Mouse (Mus musculus) fibroblast of lung, adult 2 months (primary cell): ENCODE data around the gene Ddx17.

Source experiments
- DNase-seq: peaks from one replicate; pipeline ENCODE4 v3.0.0-alpha.2; 2011; ENCODE audit warnings: low read depth

The Ddx17 gene

DNA sequence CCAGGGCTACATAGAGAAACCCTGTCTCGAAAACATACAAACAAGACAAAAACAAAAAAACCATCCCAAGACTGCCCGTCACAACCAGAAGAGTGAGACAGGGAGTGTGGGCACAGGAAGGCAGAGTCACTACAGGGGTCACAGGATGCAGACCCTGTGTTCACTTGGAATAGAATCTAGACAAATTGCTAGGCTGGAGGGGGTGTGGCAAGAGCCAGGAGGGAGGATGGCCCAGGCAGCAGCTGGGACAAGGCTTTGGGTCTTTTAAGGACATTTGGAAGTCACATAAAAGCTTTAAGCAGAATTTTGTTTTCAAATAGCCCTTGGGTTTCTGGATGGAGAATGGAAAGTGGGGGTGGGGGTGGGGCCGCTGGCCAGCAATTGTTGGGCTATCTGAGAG is 28.0 kb downstream of the Ddx17 start:
- DNase-seq = no peak

DNA sequence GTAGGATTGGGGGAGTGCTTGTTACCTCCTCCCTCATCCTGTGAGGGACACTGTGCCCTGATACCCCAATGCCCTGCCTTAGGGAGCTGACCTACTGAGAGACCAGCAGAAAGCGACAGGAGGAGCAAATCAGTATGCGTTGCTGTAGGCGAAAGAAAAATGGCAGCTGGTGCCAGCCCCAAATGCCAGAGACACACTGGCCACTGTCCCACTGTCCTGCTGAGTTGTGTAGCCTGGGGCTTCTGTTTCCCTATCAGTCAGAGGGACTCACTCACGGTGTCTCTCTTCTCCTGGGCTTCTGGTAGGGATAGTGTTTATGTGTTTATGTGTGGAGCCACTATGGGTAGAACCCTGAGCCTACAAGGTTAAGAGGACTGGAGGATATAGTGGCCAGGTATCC is 28.8 kb downstream of the Ddx17 start:
- no peak for DNase-seq

DNA sequence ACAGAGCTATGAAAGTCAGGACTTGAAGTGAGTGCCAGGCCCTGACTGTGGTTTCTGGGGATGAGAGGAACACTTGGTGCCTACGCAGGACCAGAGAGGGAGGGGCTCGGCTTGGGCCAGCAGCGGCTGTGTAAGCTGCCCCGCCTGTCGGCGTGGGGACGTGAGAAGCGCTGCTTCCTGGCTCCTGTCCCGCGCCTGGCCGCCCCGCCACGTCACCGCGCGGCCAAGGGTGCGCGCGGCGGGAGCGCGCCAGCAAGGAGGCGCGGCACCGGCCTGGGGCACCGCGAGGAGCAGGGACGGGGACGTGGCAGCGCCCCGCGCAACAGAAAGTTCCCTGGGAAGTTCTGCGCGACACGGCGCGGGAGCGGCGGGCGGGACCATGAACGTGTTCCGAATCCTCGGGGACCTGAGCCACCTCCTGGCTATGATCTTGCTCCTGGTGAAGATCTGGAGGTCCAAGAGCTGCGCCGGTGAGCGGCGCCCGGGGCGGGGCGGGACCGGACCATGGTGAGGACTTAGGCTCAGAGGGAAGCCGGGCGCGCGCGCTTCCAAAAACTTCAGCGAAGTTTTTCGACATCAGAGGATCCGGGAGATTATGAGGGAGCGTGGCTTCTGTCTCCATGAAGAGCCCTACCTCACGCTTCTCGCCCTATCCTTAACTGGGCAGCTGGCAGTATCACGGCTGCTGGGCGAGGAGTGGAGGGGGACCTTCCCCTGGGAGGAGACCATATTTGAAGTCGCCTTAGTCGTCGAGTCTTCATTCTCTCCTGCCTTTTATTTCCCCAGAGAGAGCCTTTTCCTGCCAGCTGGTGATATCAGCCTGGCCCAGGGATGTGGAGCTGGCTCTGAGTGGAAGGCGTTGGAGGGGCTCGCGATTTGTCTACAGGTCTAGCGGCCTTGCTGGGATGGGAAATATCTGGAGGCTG is 30.1 kb downstream of the Ddx17 start, which contains the start of gene Kdelr3:
TSS of gene Kdelr3 (plus strand) at position 241 of the 926 bp plus-strand sequence.
- DNase-seq = peak; percentile 78

DNA sequence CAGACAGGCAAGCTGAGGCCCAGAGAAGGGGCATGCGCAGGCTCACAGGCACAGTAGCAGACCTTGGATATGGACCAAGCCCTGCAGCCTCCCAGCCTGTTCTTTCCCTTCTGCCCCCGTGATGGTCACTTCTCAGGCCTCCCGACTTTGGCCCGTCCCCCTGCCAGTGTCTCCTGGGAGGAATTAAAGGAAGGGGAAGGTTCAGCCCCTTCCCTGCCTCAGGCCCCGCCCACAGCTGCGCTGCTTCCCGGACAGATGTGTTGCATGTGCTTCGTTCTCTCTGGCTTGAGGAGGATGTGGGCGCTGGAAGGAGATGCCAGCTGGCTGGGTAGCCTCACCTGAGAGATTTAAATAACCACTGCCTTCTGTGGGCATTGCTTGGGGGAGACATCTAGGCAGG is 32.6 kb downstream of the Ddx17 start:
- DNase-seq = no peak

DNA sequence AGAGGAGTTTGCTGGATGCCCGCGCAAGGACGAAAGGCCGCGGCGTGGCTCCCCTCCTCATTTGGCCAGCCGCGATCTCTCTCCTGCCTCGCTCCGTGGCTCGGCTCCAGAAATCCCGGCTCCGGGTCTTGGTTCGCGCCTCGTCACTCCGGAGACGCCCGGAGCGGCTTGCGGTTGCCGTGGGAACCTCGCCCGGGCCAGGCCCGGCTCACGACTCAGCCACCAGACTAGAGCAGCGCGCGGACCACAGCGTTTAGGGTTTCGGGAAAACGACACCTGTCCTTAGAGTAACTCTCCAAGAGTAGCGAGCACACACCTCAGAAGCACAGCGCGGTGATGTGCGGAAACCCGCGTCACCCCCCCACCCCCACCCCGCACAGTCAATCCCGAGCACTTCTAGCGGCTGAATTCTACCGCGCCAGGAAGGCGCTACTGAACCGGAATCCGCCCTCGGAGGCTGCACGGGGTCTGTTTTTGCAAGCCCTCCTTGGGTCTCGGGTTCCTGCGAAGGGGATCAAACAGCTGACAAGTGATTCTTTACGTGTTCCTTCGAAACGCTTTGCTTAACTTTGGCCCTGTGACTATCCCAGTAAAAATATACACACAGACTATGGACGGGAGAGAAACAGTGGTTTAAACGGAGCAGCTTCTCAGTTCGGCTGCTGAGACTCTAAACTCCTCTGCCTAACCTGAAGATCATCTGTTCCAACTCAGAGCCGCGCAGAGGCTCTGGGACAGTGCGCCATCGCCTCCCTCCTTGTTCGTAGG is 34.8 kb downstream of the Ddx17 start:
- no peak for DNase-seq

DNA sequence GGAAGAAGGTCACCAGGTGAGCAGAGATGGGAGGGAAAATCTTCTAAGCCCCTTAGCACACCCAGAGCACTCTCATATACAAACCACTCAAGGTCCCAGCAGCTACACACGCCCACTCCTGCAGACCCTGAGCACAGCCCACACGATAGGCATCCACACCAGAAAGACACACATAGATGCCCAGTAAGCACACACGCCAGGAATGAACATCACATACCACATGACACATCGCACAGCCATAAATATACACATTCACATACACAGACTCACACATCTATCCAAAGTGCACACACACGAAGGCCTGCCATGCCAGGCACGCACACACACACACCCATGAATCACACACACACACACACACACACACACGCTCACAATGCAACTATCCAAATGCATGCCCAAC is 36.1 kb downstream of the Ddx17 start:
- no peak for DNase-seq

DNA sequence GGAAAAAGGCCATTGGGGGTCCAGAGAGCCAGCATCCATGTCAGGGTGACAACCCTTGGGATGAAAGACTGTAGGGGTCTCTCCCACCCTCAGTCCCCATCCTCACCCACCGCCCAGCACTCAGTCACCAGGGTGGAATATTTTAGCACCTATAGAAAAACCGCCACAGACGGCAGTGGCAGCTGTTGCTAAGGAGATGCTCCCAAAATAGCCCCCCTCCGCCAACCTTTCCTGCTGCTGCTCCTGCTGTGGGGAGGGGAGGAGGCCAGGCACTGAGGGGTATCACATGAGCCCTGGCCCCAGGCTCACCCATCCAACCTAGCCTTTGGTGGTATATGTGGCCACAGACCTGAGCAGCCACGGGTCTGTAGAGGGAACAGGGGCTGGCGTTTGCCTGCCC is 36.5 kb downstream of the Ddx17 start:
- DNase-seq = no peak

DNA sequence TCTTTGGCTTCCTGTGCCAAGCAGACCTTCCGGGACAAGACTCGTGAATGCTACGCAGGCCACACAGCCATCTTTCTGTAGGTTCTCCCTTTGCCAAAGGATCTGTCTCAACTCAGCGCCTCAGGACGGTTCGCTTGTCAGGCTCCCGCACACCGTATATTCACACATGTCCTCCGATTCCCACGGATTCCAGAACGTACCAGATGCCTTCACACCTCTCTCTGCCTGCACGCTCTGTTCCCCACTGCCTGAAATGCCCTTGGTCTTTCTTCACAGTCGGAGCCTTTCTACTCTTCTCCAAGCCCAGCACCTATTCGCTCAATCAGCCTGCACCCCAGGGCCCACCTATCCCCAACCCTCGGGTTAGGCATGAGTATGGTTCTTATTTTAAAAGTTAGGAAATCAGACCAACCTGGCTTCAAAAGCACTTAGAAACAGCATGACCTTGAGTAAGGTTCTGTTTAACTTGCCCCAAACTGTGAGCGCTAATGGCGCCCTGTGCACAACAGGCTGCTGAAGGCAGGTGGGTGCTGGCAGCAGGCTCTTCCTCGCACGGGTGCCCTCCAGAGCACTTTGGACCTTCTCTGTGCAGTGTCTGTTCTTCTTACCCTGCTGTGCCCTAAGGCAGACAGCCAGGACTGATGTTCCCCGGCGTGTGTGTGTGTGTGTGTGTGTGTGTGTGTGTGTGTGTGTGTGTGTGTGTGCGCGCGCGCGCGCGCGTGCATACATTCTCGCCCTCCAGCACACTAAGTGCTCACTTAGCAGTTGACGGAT is 39.3 kb downstream of the Ddx17 start:
- no peak for DNase-seq

DNA sequence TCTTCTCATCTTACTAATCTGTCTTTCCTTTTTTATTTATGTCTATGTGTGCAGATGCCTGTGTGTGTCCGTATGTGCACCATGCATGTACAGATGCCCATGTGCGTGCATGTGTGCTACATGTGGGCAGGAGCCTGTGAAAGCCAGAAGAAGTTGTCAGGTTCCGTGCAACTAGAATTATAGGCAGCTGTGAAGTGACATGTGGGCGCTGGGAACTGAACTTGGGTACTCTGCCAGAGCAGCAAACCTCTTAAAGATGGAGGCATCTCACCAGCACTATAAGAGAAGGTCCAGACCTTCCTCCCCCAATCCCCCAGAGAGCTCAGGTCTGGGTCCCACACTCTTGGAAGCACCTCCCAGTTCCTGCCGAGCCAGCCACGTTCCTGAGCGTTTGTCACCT is 40.1 kb downstream of the Ddx17 start:
- DNase-seq = no peak

DNA sequence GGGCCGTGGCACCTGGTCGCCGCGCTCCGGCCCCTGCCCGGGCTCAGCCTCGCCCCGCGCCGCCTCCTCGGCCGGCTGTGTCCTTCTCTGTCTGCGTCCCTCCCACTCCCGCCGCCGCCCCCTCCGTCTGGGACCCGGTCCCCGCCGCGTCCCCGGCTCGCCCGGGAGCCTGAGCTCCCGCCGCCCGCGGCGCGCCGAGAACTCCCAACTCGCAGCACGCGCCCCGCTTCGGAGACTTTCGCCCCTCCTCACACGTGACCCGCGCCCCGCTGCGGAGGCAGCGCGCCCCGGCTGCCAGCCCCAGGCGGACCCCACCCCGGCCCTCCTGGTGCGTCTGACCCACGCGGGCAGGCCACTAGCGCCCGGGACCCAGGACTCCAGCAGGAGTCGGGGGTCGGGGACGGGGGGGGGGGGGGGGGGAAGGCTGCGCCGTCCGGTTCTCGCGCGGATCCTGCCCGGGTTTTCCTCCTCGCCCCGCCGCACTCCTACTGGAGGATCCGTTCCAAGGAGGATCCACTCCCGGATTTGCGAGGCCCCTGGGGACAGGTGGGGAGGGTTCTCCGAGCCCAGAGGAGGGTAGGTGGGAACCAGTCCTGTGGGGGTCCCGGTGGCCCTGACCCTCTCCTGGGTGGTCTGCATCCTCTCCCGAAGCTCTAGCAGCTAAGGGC is 40.8 kb downstream of the Ddx17 start:
- no peak for DNase-seq

DNA sequence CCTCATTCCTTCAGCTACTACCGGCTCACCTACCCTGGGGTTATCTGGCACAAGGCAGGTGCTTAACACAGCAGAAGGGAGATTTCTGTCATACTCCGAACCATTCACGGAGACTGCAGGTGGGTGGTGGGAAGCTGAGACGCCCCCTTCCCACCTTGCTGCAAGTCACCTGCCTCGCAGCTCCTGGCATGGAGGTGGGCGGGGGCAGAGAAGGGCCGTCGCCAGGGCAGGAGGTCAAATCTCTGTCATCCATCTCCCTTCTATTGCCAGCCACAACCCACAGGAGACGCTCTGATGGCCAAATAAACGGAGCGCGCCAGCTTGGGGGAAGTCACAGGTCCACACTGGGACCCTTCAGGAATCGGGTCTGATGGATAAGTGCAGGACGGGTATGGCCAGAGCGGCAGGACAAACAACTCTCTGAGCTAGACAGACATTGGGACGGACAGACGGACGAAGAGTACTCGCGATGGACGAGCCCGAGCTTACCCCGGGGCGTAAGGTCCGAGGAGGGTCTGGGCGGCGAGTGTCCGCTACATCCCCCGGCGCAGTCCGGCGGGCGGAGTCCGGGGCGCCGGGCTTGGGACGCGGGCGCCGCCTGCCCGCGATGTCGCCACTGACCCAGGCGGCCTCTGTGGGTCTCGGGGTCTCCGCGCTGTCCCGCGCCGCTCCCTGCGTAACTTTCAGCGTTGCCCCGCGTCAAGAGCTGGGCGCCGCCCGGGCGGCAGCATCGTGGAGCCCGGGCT is 41.7 kb downstream of the Ddx17 start, which contains the start of gene Kcnj4:
TSS of gene Kcnj4 (minus strand) at position 535 of the 746 bp plus-strand sequence.
- DNase-seq = no peak

DNA sequence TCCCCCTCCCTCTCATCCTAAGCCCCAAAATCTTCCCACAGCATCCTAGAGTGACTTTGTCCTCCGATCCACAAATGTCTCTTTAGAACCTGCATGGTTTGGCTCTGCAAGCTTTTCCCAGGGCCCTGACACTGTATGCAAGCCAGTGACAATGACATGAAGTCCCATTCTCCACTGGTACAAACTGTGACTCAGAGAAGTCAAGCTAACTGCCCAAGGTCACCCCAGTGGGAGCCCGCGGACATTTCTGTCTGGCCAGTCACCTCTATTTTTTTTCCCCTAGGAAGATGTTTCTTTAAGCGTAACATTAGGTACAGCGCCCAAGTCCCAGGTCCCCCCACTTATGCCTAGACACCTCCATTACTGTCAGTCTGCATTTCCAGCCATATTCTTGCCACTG is 43.1 kb downstream of the Ddx17 start:
- no peak for DNase-seq

DNA sequence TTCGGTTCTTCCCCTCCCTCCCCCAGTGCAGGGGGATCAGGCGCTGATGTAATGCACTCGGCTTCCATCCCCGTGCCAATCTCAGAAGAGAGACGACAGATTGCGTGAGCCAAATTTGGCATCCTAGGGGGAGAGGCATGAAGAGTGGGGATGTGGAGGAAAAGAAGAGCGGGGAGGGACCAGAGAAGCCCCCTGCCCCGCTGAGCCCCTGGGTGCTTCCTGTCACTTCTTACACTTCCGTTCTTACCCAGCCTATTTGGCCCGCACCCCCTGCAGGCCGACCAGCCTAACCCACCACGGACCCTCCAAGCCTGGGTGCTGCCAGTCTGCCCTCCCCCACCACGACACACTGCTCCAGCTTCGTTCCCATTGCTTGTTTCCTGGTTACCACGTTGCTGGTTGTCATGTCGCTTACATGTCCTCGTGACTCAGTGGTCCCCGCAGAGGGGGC is 43.6 kb downstream of the Ddx17 start:
- DNase-seq = no peak

DNA sequence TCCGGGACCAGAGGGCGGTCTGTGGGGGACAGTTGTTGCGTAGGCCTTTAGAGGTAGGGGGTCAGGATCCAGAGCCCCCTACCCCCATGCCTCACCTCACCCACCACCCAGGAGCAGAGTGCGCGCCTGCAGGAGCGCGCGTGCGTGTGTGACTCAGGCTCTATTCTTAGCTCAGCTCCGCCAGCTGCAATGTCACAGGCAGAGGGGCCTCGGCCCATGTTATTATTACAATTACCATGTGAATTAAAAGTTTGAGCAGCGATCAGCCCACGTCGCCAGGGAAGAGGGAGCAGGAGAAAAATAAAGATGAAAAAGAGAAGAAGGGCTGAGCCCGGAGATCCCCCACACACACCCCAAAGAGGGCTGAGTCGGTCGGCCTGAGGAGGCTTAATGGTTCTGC is 46.4 kb downstream of the Ddx17 start:
- no peak for DNase-seq

DNA sequence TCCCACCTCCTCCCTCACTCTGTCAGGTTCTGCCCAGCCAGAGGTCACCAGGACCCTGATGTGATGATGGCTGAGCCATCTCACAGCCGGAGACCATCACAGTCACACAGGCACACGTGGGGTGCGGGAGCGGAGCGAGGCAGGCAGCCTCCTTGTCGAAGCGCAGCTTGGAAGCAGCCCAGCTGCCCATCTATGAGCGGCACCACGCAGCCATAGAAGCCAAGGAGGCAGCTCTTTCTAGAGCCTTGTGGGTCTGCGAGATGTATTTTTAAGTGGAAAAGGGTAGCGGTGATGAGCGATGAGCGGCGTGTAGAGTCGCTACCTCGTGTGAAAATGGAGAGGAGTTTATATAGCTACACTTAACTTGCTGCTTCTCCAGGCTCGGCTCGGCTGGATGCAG is 53.0 kb downstream of the Ddx17 start:
- no peak for DNase-seq

DNA sequence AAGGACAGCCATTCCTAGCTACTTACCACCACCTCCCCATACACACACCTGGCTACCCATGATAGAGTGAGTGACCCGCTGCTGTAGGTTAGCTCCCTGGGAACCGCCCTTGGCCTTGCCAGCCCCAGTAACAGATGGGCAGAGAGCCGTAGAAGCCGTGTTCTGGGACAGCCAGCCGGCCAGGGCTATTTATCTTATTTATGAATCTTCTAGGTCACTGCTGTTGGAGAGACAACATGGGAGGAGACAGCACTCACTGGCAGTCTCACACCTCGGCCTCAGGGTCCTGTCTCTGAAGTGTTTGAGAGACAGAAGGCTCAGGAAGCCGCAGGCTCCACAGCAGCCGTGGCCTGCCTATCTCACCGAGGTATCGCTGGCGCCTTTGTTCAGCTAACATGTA is 57.1 kb downstream of the Ddx17 start:
- DNase-seq = no peak

DNA sequence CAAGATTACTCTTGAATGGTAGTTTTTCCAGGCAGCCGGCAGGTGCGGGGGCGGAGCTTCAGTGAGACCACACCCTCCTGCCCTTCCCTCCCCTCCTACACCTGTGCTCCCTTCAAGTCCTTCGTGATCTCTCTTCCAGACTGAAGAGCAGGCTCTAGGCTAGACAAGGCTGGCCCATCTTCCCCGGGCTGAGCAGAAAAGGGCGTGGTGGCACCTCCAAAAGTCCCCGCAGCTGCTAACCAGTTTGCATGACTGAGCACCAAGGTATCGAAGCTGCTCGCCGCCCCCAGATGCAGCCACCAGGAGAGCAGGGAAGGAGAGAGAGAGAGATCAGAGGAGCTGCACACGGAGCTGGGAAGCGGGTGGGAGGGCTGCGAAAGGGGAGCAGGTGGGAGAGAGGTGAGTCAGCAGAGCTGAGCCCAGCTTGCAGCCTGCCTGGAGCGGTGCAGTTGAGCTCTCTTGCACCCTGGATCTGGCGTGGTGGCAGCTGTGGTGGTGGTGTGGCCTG is 65.3 kb downstream of the Ddx17 start:
- no peak for DNase-seq
